Mouse (Mus musculus) forebrain, embryonic 11.5 days (tissue): ENCODE results near the gene Gm45062. TPM values are rescaled to one million over a fixed set of nuclear protein-coding genes. Genes with fewer than 3 reads are reported as not detected.

Experiments
- ATAC-seq: fragments of 200-750 bp; cut with Nextera tagmentation; replicated peaks from 2 replicates; pipeline ENCODE4 v1.8.0; 2017; ENCODE audit warnings: moderate TSS enrichment; ENCODE audit not compliant: low FRiP score
- DNase-seq: peaks from one replicate; pipeline ENCODE4 v3.0.0-alpha.2; 2017; ENCODE audit warnings: low spot score
- H3K27ac ChIP-seq: fragments of 300-500 bp; sonication (generic); 2 replicates; pipeline ENCODE4 v1.5.1; 2014; ENCODE audit warnings: low read depth, low read length
- H3K27me3 ChIP-seq: fragments of 300-500 bp; sonication (generic); 2 replicates; pipeline ENCODE4 v1.6.1; 2014; ENCODE audit warnings: mild to moderate bottlenecking, low read length, mixed read lengths; ENCODE audit not compliant: control insufficient read depth, insufficient read depth
- H3K36me3 ChIP-seq: fragments of 300-500 bp; sonication (generic); 2 replicates; pipeline ENCODE4 v1.6.1; 2014; ENCODE audit warnings: mild to moderate bottlenecking, low read length, moderate library complexity, mixed read lengths; ENCODE audit not compliant: control insufficient read depth, insufficient read depth
- H3K4me1 ChIP-seq: fragments of 300-500 bp; sonication (generic); replicated peaks from 2 replicates; pipeline ENCODE4 v1.6.1; 2014; ENCODE audit warnings: low read length, mixed read lengths; ENCODE audit not compliant: control insufficient read depth, insufficient read depth
- H3K4me2 ChIP-seq: fragments of 300-500 bp; sonication (generic); 2 replicates; pipeline ENCODE4 v1.6.1; 2014; ENCODE audit warnings: low read depth, mild to moderate bottlenecking, low read length, moderate library complexity, mixed read lengths; ENCODE audit not compliant: severe bottlenecking
- H3K4me3 ChIP-seq: fragments of 300-500 bp; sonication (generic); 2 replicates; pipeline ENCODE4 v1.5.1; 2014; ENCODE audit warnings: low read depth, low read length
- H3K9ac ChIP-seq: fragments of 300-500 bp; sonication (generic); 2 replicates; pipeline ENCODE4 v1.6.1; 2014; ENCODE audit warnings: low read length
- H3K9me3 ChIP-seq: fragments of 300-500 bp; sonication (generic); 2 replicates; pipeline ENCODE4 v1.6.1; 2016; ENCODE audit warnings: low read length, mixed read lengths; ENCODE audit not compliant: control insufficient read depth
- WGBS: fragments of 180-500 bp; shearing (Covaris S2); extraction: QIAGEN DNeasy Blood & Tissue Kit; methylation state at CpG from one replicate; pipeline ENCODE4 v1.1.7; 2014; 5-methylcytosine and 5-hydroxymethylcytosine counted together
- polyA plus RNA-seq: library from polyadenylated mRNA; unstranded; fragments of >200 nt; fragmentation: Nextera tagmentation; extraction: Ambion mirVana; gene quantifications from 2 replicates; pipeline ENCODE4 v1.2.1, GENCODE M21; 2014

Gm45062 gene
- polyA plus RNA-seq, 1 experiment from 2014 or later = 19.1 TPM

DNA sequence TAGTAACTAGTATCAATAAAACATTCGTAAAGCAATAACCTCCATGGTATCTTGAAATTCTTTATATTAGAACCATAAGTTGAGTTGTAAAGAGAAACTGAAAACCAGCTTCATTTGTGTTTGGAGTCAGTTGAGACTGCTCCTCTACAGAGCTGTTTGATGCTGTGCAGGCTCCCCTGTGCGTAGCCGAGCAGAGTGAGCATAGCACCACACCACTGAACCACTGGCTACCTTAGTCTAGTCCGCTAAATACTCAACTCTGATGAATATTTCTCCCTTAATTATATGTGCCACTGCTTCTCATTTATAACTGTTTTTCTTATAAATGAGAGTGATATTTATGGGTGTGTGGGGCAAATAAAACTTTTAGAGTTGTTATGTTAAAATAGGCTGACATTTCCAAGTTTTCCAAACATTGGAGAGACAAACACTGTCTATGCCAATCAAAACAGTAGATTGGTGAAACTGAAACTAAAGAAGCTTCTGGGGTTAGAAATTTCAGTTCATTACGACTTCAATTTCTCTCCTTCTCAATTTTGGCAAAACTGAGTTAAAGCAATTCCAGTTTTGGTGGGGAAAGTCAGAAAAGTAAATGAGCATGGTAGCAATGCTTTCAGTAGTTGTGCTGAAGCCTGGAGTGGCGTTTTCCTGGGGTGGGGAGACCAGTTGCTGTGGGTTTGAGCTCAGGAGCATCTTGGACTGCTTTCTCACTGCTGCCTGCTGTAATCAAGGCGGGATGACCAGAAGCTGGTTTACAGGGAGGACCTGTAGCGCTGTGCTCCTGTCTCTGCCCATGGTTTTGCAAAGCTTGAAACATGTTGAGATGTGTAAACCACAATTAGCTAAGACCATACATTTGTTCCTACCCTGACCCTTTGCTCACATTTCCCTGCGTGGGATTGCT is 77.5 kb downstream of the Gm45062 start:
- Histone ChIP-seq H3K27me3 (no peaks in the 10 kb centered on the region), H3K9me3 (no peaks in the 10 kb centered on the region), H3K4me2 (no peak overlapping the region), H3K36me3 (no peaks in the 10 kb centered on the region), H3K27ac (no peak overlapping the region), H3K9ac (no peak overlapping the region), H3K4me3 (no peak overlapping the region), H3K4me1 (no peaks in the 10 kb centered on the region)
- 87% methylated on average over 9 of the region's 9 CpGs for WGBS
- ATAC-seq (no peak), DNase-seq (no peak)

DNA sequence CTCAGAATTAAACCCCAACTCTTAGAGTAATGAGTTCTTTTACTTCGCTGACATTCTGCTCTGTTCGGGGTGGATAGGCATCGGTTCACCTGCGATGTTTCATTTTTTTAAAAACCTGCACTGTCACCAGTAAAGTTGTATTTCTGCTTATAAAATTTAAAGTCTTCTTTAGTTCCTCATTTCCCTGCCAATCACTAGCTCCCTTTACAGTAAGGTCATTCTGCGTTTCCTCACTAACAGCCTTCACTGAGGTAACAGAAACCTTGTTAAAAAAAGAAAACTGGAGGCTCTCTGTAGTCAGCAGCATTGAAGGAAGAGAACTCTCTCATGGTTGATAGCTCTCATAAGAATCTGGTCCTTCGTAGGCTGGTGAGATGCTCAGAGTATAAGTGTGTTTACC is 80.2 kb downstream of the Gm45062 start:
- Histone ChIP-seq H3K4me1 (no peaks in the 10 kb centered on the region), H3K9ac (no peak overlapping the region), H3K36me3 (no peaks in the 10 kb centered on the region), H3K27ac (no peak overlapping the region), H3K27me3 (no peaks in the 10 kb centered on the region), H3K4me2 (no peak overlapping the region), H3K9me3 (no peaks in the 10 kb centered on the region), H3K4me3 (no peak overlapping the region)
- ATAC-seq = no peak
- 93% methylated on average over 6 of the region's 6 CpGs for WGBS
- no peak for DNase-seq

DNA sequence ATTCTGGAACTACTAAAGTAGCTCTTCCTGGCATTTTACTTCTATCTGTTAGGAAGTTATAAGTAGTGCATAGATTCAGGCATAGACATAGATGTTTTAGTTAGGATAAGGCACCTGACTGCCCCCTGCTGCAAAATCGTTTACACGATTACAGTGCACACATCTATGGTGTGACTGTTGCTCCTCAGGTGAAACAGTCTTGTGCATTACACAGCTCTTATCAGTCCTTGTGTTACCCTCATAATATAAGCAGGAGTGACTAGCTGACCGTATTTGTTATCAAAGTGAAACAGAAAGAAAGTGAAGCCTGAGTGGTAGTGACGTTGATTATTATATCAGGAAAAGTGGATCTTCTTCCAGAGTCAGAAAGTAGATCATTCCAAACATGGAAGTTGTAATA is 84.0 kb downstream of the Gm45062 start:
- ATAC-seq (no peak), DNase-seq (no peak)
- H3K27me3 ChIP-seq = no peaks in the 10 kb centered on the region
- H3K4me3 ChIP-seq = no peak overlapping the region
- WGBS = 94% methylated on average over 4 of the region's 4 CpGs
- no peaks in the 10 kb centered on the region for H3K4me1 ChIP-seq
- H3K27ac ChIP-seq = no peak overlapping the region
- H3K9me3 ChIP-seq = no peaks in the 10 kb centered on the region
- no peak overlapping the region for H3K4me2 ChIP-seq
- H3K36me3 ChIP-seq = no peaks in the 10 kb centered on the region
- H3K9ac ChIP-seq = no peak overlapping the region

DNA sequence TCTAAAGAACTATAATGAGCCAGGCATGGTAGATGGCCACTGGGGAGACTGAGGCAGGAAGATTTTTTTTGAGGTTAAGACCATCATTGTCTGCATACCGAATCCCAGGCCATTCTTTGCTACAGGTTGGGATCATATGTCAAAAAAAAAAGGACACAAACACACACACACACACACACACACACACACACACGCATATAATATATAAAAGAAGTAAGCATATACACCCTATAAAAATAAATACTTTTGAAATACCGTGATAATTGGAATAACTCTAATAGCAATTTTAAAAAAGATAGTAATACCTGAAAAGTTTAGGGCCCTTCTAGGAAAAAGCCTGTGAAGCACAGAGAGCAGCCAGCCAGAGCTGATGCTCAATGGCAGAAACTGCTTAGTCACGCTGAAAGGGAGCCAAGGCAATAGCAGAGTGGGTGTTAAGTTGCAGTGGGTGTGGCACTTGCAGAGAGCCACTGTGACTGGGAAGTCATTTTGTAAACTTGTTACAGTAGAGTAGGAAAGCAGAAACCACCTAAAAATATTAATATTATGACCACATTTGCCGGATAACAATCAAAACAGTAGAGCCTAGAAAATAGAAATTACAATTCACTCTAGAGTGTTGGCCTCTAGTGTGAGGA is 86.1 kb downstream of the Gm45062 start:
- Histone ChIP-seq H3K27ac (no peak overlapping the region), H3K4me3 (no peak overlapping the region), H3K27me3 (no peaks in the 10 kb centered on the region), H3K4me2 (no peak overlapping the region), H3K9me3 (no peaks in the 10 kb centered on the region), H3K4me1 (no peaks in the 10 kb centered on the region), H3K36me3 (no peaks in the 10 kb centered on the region), H3K9ac (no peak overlapping the region)
- 77% methylated on average over 5 of the region's 5 CpGs for WGBS
- ATAC-seq (no peak), DNase-seq (no peak)

DNA sequence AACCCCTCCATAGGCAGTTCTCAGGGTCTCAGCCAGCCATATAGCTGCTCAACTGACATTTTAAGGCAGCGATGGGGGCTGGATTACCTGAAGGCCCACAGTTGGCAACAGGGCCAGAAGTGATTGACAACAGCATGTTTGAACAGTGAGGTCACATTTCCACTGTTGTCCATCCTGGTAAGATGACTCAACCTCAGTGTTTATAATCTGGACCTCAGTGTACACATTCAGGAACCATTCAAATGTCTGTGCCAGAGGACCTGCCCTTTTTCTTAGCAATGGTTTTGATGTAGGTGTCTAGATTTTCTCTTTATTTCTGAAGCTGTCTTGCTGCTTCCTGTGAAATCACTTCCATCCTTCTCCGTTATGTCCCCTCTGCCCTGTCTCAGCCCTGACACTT is 87.9 kb downstream of the Gm45062 start:
- Histone ChIP-seq H3K4me3 (no peak overlapping the region), H3K9ac (no peak overlapping the region), H3K27me3 (no peaks in the 10 kb centered on the region), H3K27ac (no peak overlapping the region), H3K9me3 (no peaks in the 10 kb centered on the region), H3K36me3 (no peaks in the 10 kb centered on the region), H3K4me2 (no peak overlapping the region), H3K4me1 (no peaks in the 10 kb centered on the region)
- DNase-seq (no peak), ATAC-seq (no peak)
- WGBS = 91% methylated on average over 2 of the region's 2 CpGs

DNA sequence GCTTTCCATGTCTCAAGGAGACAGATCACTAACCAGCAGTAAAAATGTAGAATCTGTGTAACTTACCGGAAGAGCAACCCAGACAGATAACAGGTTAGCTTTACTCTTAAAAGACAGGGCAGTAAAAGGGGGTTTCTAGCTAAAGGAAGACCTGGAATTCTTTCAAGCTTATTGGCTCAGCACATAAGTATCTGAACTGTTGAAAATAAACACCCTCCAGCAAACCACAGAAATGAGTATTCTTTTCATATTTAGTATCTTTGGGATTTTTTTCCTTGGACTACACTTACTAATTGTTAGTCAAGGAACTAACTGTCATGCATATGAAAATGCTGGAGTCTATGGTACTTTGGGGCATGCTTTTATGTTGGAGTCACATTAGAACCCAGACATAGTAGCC is 89.1 kb downstream of the Gm45062 start:
- Histone ChIP-seq H3K4me2 (no peak overlapping the region), H3K27me3 (no peaks in the 10 kb centered on the region), H3K4me1 (peaks cover 3% of the 10 kb centered on the region), H3K36me3 (no peaks in the 10 kb centered on the region), H3K9me3 (no peaks in the 10 kb centered on the region), H3K9ac (no peak overlapping the region), H3K27ac (no peak overlapping the region), H3K4me3 (no peak overlapping the region)
- DNase-seq (no peak), ATAC-seq (no peak)
- 97% methylated on average over 1 of the region's 1 CpGs for WGBS

DNA sequence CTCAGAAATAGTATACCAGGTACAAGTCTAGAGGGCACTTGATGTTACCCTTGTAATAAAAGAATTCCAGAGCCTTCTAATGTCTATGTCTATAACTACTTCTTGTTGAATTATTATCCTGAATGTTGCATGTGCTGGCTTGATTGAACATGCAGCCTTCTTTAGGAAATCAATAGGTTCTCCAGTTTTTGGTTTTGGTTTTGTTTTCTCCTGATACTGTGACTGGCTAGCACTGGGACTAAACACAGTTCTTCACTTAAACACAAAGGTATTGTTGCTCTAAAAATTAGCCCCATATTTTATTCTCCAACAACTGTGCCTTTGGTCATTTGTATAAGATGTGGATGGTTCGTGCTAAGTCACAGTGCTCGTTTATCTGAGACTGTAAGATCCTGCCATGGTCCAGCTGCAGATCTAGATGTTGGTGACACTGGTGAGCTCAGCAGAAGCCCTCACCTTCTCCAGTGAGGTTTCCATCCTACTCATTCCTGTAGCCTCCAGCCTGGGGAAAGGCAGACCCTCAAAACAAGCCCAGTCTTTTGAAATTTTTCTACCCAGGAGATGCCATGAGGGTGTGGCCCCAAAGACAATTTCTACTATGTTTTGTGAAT is 89.9 kb downstream of the Gm45062 start:
- no peak for ATAC-seq
- WGBS = 78% methylated on average over 2 of the region's 2 CpGs
- H3K9ac ChIP-seq = no peak overlapping the region

DNA sequence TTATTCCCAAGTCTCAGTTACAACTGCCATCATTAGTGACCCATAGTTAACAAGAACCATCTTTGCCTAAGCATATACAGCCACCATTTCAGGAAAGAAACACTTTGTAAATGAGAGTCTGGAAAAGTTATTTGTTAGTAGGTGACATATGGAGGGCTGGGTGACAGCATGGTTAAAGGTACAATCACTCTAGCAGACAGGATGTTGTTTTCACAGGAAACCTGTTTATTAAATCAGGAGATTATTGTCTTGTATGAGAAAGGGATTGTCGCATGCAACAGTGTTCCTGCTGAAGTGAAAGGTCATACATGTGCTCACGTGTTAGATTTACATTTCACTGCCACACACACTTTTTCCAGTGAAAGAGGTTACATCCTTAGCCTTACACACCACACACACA is 92.3 kb downstream of the Gm45062 start:
- H3K9me3 ChIP-seq = no peaks in the 10 kb centered on the region
- H3K4me1 ChIP-seq = peaks cover 4% of the 10 kb centered on the region
- no peak overlapping the region for H3K27ac ChIP-seq
- DNase-seq (no peak), ATAC-seq (no peak)
- no peaks in the 10 kb centered on the region for H3K27me3 ChIP-seq
- H3K9ac ChIP-seq = no peak overlapping the region
- H3K4me2 ChIP-seq = no peak overlapping the region
- WGBS = 94% methylated on average over 2 of the region's 2 CpGs
- H3K36me3 ChIP-seq = no peaks in the 10 kb centered on the region
- H3K4me3 ChIP-seq = no peak overlapping the region

More for the DNA sequence above, 89.9 kb downstream of the Gm45062 start:
- Histone ChIP-seq H3K4me1 (peaks cover 4% of the 10 kb centered on the region), H3K36me3 (no peaks in the 10 kb centered on the region), H3K9me3 (no peaks in the 10 kb centered on the region), H3K27ac (no peak overlapping the region), H3K4me3 (no peak overlapping the region), H3K27me3 (no peaks in the 10 kb centered on the region), H3K4me2 (no peak overlapping the region)
- no peak for DNase-seq
